In the genomic region with DNA sequence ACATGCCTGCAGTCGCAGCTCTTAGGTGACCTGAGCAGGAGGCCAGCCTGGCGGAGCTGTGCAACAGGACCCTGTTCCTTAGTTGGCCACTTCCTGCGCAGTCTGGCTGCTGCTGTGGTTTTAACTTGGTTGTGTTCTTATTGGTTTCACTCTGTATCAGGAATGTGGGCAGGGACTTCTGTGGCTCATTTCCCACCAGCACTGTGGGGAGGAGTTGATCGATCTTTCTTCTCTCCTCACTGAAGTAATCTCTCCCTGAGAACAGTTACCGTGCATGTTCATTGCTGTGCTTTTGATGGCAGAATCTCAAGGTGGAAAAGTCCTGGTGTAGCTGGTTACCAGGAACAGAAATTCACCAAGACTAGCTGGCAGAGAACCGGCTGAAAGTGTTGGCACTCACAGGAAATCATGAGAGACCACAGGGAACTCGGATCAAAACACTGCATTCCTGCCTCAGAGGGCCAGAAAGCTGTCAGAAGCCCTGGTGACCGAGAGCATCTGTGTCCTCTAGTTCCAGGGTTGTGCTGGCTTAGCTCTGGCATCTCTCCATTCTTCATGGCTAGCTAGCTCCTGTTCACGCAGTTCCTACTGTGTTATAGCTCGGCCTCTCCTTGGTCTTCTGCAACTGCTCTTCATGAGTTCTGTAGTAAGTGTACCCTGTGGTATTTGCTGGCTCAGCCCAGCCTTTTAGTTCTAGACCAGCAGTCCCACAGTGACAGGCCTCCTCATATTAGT, we compare ENCODE assay signal across 8 mouse cellular contexts.
DNase-seq lines count a peak whose midpoint lies in the region; ATAC-seq and TF ChIP-seq lines count a peak whose summit lies in the region.

No protein-coding gene starts in this region.

- H3K27me3 ChIP-seq in intestine, embryonic 15.5 days (replicated peaks), result no peaks in the 10 kb centered on the region

- peak; percentile 46 for DNase-seq in left cerebral cortex, postnatal 4 days
- DNase-seq in left cerebral cortex, adult 9 months (ENCODE audit: low spot score in 2 of 2), result no peak
- DNase-seq in adrenal gland, postnatal 25 days, result peak; percentile 27
- peak; percentile 21 for DNase-seq in lung, adult 2 months
- DNase-seq in thymus, postnatal 25 days, result peak; percentile 14
- no peak for DNase-seq in right cerebral cortex, postnatal 36 days (ENCODE audit: low spot score in 2 of 2)

- H3K4me2 ChIP-seq in intestine, embryonic 15.5 days (replicated peaks), result no peak overlapping the region

- H3K27ac ChIP-seq in embryonic fibroblast, embryonic 13.5 days (ENCODE audit: insufficient read depth, low read length), result peak overlapping the region; percentile 2; the same call in 1 of the 2 replicates
- H3K27ac ChIP-seq in intestine, embryonic 15.5 days, result 0 out of 2 replicates have a peak overlapping the region, but pooled peaks have one; percentile 14

- H3K4me3 ChIP-seq in embryonic fibroblast, embryonic 13.5 days (ENCODE audit: insufficient read depth, low read length), result no peak overlapping the region
- no peak overlapping the region for H3K4me3 ChIP-seq in intestine, embryonic 15.5 days (replicated peaks)
- H3K4me3 ChIP-seq in lung, adult 2 months (replicated peaks; ENCODE audit: extremely low read depth, low read depth, low read length), result no peak overlapping the region

- intact Hi-C loops in left cerebral cortex, postnatal 4 days (cut with DNase I), result no loop called here

- TF ChIP-seq CTCF in embryonic fibroblast, embryonic 13.5 days (IDR thresholded peaks at IDR 0.05; ENCODE audit: borderline replicate concordance, insufficient read depth, low read length), result no peak
- TF ChIP-seq CTCF in lung, adult 2 months (IDR thresholded peaks at IDR 0.05; ENCODE audit: insufficient read depth, low read length), result no peak

- peak; percentile 67 for ATAC-seq in intestine, embryonic 15.5 days

- H3K9me3 ChIP-seq in intestine, embryonic 15.5 days, result no peaks in the 10 kb centered on the region

- H3K9ac ChIP-seq in intestine, embryonic 15.5 days, result no peak overlapping the region

- H3K36me3 ChIP-seq in intestine, embryonic 15.5 days, result no peaks in the 10 kb centered on the region

- WGBS in intestine, embryonic 15.5 days, result 43% methylated on average over 10 of the region's 10 CpGs
- 50% methylated on average over 10 of the region's 10 CpGs for WGBS in lung, adult 2 months

- H3K4me1 ChIP-seq in embryonic fibroblast, embryonic 13.5 days (ENCODE audit: control insufficient read depth, insufficient read depth, low read length), result peaks cover 3% of the 10 kb centered on the region; the same call in 1 of the 2 replicates
- peaks cover 6% of the 10 kb centered on the region; the same call in 1 of the 2 replicates for H3K4me1 ChIP-seq in intestine, embryonic 15.5 days (replicated peaks)
- peaks cover 2% of the 10 kb centered on the region; the same call in 1 of the 2 replicates for H3K4me1 ChIP-seq in lung, adult 2 months (ENCODE audit: control insufficient read depth, insufficient read depth, low read length)

- TF ChIP-seq POLR2A in embryonic fibroblast, embryonic 13.5 days (IDR thresholded peaks at IDR 0.05; ENCODE audit: low read depth, low read length), result 0 out of 2 replicates have a peak, but pooled peaks have one; percentile 11
- peak; percentile 30; the same call in 1 of the 2 replicates for TF ChIP-seq POLR2A in lung, adult 2 months (IDR thresholded peaks at IDR 0.05; ENCODE audit: borderline replicate concordance, extremely low read depth, low read depth, low read length)

Comparison
In these comparisons a context has a peak if more than half of its experiments do, and no peak if none do; other contexts are left out.
1. DNase-seq: peak in left cerebral cortex, postnatal 4 days (single experiment), adrenal gland, postnatal 25 days (single experiment), lung, adult 2 months (single experiment) and thymus, postnatal 25 days (single experiment); none in left cerebral cortex, adult 9 months (0 of 2) and right cerebral cortex, postnatal 36 days (0 of 2).